ENCODE assay signal across 12 mouse cellular contexts in the genomic region with DNA sequence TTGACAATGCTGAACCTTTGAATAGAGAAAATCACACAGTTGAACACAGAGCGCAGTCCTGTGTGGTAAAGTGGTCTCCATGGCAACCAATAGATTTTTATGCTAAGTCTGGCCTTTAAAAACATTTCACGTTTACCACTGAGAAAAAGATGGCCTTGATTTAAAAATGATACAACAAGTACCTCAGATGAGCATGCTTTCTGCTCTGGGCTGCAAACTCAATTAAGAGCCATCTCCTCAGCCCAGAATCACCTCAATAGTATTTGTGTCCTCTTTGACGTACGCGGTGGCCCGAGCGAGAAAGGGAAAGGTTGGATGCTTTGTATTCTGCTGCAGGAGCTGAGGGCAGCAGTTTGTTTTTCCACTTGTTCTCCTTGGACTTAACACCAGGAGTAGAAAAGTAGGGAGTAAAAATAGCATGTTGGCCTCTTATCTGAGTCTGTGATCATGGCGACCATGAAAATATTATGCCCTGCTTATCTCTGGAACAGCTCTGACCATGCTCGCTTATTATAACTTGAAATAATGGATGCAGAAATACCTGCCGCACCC.
A peak's percentile ranks its signal among the peaks of the same experiment; 100 is the strongest.
DNase-seq lines count a peak whose midpoint lies in the region; ATAC-seq and TF ChIP-seq lines count a peak whose summit lies in the region.
"Had no signal": no experiment of that assay in that cellular context is flagged by ENCODE, and none has a peak within 500 bp of the region (broad histone marks: within the 10 kb centered on the region; RNA-seq: fewer than 3 reads in every experiment).

No protein-coding gene starts in this region.

- no peak for TF ChIP-seq CTCF in gastrocnemius, adult 2 months (IDR thresholded peaks at IDR 0.05)
- TF ChIP-seq CTCF in stomach, postnatal 0 days (IDR thresholded peaks at IDR 0.05; ENCODE audit: low read depth) = no peak

- no peak overlapping the region for H3K4me3 ChIP-seq in gastrocnemius, adult 2 months
- H3K4me3 ChIP-seq in stomach, postnatal 0 days (ENCODE audit: low read depth, low read length) = no peak overlapping the region
- H3K4me3 ChIP-seq: midbrain, embryonic 12.5 days had no signal

- H3K9me3 ChIP-seq in stomach, postnatal 0 days (ENCODE audit: control insufficient read depth, low read length) = no peaks in the 10 kb centered on the region
- H3K9me3 ChIP-seq: midbrain, embryonic 12.5 days had no signal

- H3K27ac ChIP-seq in gastrocnemius, adult 2 months = peak overlapping the region; percentile 20; the same call in 1 of the 2 replicates
- H3K27ac ChIP-seq in stomach, postnatal 0 days (replicated peaks) = no peak overlapping the region
- H3K27ac ChIP-seq: midbrain, embryonic 12.5 days had no signal

- TF ChIP-seq EP300 in stomach, postnatal 0 days (optimal IDR thresholded peaks at IDR 0.05) = no peak

- no peaks in the 10 kb centered on the region for H3K27me3 ChIP-seq in stomach, postnatal 0 days (ENCODE audit: control insufficient read depth, insufficient read depth, low read length)
- H3K27me3 ChIP-seq: midbrain, embryonic 12.5 days had no signal

- H3K4me1 ChIP-seq in stomach, postnatal 0 days (replicated peaks; ENCODE audit: control insufficient read depth, insufficient read depth) = no peaks in the 10 kb centered on the region

- 81% methylated on average over 10 of the region's 10 CpGs for WGBS in stomach, postnatal 0 days

- no peak overlapping the region for H3K4me2 ChIP-seq in stomach, postnatal 0 days (replicated peaks; ENCODE audit: low read depth)
- H3K4me2 ChIP-seq: midbrain, embryonic 12.5 days had no signal

- no peaks in the 10 kb centered on the region for H3K36me3 ChIP-seq in stomach, postnatal 0 days (ENCODE audit: control insufficient read depth, insufficient read depth, low read length)
- H3K36me3 ChIP-seq: midbrain, embryonic 12.5 days had no signal

- ATAC-seq in stomach, postnatal 0 days (ENCODE audit: low FRiP score, low TSS enrichment) = no peak

- intact Hi-C loops in gastrocnemius, adult 2 months (cut with DNase I) = no loop called here
- intact Hi-C loops in gastrocnemius, postnatal 14 days (cut with DNase I; ENCODE audit: low total_unique reads) = no loop called here
- intact Hi-C loops in heart, postnatal 36 days (cut with DNase I) = loop anchor here (5.0 kb wide), 2 partner anchors 127 to 412 kb away; no protein-coding TSS in a partner anchor

- no peak overlapping the region for H3K9ac ChIP-seq in stomach, postnatal 0 days (ENCODE audit: low read length)
- H3K9ac ChIP-seq: midbrain, embryonic 12.5 days had no signal

- DNase-seq in gastrocnemius, adult 2 months = no peak
- DNase-seq in gastrocnemius, postnatal 14 days = no peak
- peak; percentile 16 for DNase-seq in R1 (ENCODE audit: low read depth, low spot score)
- peak; percentile 94 for DNase-seq in heart, adult 11 months
- peak; percentile 12 to 25 for DNase-seq in heart, postnatal 36 days
- no peak for DNase-seq in stomach, postnatal 0 days (ENCODE audit: low spot score)
- DNase-seq in urinary bladder, postnatal 25 days (ENCODE audit: low spot score) = no peak
- DNase-seq in spleen, adult 12 weeks (ENCODE audit: low spot score) = no peak
- DNase-seq: cerebellum, adult 2 months; kidney, postnatal 4 days; right cerebral cortex, postnatal 4 days had no signal

Comparison
In these comparisons a context has a peak if more than half of its experiments do, and no peak if none do; other contexts are left out.
1. DNase-seq: peak in R1 (single experiment), heart, adult 11 months (single experiment) and heart, postnatal 36 days (2 of 2); none in gastrocnemius, adult 2 months (single experiment), gastrocnemius, postnatal 14 days (single experiment), stomach, postnatal 0 days (single experiment), urinary bladder, postnatal 25 days (single experiment) and spleen, adult 12 weeks (single experiment).